Mouse (Mus musculus) limb, embryonic 15.5 days (tissue): Measurements from ENCODE around the gene Rps6kl1. TPM values are rescaled to one million over a fixed set of nuclear protein-coding genes. Genes with fewer than 3 reads are reported as not detected.

Source experiments
- ATAC-seq: fragments of 200-750 bp; cut with Nextera tagmentation; 2 replicates; pipeline ENCODE4 v1.8.0; 2017; ENCODE audit warnings: low read depth, moderate TSS enrichment; ENCODE audit not compliant: insufficient number of reproducible peaks, low FRiP score, low TSS enrichment
- H3K27ac ChIP-seq: fragments of 300-500 bp; sonication (generic); 2 replicates; pipeline ENCODE4 v1.5.1; 2015; ENCODE audit warnings: moderate library complexity, mild to moderate bottlenecking, inconsistent platforms
- H3K27me3 ChIP-seq: fragments of 300-500 bp; sonication (generic); 2 replicates; pipeline ENCODE4 v1.6.1; 2015; ENCODE audit warnings: inconsistent platforms
- H3K36me3 ChIP-seq: fragments of 300-500 bp; sonication (generic); 2 replicates; pipeline ENCODE4 v1.6.1; 2015; ENCODE audit warnings: inconsistent platforms
- H3K4me1 ChIP-seq: fragments of 300-500 bp; sonication (generic); 2 replicates; pipeline ENCODE4 v1.6.1; 2015; ENCODE audit warnings: inconsistent platforms
- H3K4me2 ChIP-seq: fragments of 300-500 bp; sonication (generic); 2 replicates; pipeline ENCODE4 v1.6.1; 2015; ENCODE audit warnings: mild to moderate bottlenecking, inconsistent platforms
- H3K4me3 ChIP-seq: fragments of 300-500 bp; sonication (generic); 2 replicates; pipeline ENCODE4 v1.5.1; 2015; ENCODE audit warnings: mild to moderate bottlenecking, inconsistent platforms
- H3K9ac ChIP-seq: fragments of 300-500 bp; sonication (generic); 2 replicates; pipeline ENCODE4 v1.6.1; 2015; ENCODE audit warnings: inconsistent platforms
- H3K9me3 ChIP-seq: fragments of 300-500 bp; sonication (generic); 2 replicates; pipeline ENCODE4 v1.6.1; 2016; ENCODE audit warnings: inconsistent platforms
- WGBS: fragments of 180-500 bp; shearing (Covaris S2); methylation state at CpG from one replicate; pipeline ENCODE4 v1.1.7; 2015; 5-methylcytosine and 5-hydroxymethylcytosine counted together
- polyA plus RNA-seq: library from polyadenylated mRNA; unstranded; fragments of >200 nt; fragmentation: Nextera tagmentation; extraction: Ambion mirVana; gene quantifications from 2 replicates; pipeline ENCODE4 v1.2.1, GENCODE M21; 2015

Rps6kl1 gene
- polyA plus RNA-seq, 1 experiment from 2014 or later: 0.88 TPM

DNA sequence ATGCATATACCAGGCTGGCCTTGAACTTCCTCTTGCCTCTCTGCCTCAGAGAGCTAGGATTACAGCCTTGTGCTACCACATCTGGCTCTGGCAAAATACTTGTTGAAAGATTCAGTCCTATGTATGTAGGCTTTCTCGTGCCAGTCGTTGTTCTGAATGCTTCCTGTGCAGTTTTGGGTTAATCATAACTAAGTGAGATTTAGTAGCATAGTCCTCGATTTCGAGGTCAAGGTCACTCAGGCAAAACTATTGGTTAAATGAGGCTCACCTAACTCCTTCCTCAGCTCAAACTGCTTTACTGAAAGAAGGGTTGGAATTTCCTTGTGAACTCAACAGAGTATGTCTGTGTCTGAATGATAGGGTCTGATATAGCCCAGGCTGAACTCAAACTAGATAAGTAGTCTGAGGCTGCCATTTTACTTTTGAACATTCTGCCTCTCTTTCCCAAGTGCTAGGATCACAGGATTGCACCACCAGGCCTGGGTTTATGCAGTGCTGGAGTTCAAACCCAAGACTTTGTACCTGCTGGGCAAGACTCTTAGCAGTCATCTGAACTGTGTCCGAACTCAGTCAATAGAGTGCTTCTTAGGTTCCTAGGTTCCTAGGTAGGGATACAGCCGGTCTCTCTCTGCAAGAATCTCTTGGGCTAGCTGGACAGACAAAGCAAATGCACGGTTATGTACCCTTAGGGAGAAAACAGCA is 38.4 kb downstream of the Rps6kl1 start:
- Histone ChIP-seq H3K4me1 (peaks cover 29% of the 10 kb centered on the region), H3K9me3 (no peaks in the 10 kb centered on the region), H3K27me3 (no peaks in the 10 kb centered on the region), H3K9ac (no peak overlapping the region), H3K4me3 (no peak overlapping the region), H3K27ac (no peak overlapping the region), H3K4me2 (peak overlapping the region; percentile 61; the same call in 1 of the 2 replicates), H3K36me3 (no peaks in the 10 kb centered on the region; the same call in 1 of the 2 replicates)
- 83% methylated on average over 7 of the region's 7 CpGs for whole genome bisulfite sequencing
- ATAC-seq: no peak

DNA sequence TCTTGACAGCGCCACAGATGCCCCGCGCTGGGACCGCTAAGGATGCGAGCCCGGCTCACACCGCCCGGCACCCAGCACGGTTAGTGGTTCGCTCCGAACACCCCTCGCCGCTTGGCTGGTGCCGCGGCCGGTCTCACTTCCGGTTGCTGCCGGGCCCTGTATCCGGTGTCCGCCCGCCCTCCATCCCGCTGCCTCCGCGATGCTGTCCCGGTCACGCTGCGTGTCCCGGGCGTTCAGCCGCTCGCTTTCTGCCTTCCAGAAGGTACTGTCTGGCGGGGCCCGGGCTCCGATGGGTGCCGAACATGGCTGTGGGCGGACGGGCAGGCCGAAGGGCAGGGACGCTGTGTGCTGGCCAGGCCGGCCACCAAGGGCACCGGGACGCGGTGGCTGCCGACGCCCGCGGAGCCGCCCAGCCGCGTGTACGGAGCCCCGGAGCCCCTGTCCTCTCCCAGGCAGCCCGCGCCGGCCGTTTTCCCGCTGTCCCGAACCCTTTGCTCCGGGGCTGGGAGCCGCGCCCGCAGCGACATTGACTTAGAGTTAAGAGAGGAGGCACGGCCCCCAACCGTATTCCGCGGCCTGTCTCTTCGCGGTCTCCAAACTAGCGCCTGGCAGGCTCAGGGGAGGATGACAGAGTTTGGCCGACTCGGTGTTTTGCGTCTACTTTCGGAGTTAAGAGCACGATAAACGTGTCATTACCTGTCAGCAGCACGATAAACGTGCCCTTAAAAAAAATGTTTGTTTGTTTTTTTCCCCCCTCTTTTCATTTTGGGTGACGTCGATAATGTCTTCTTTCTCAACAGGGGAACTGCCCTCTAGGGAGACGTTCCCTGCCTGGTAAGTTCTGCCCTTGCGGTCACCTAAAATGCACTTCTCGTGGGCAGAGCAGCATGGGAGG is 40.1 kb downstream of the Rps6kl1 start, which contains the start of the genes Prox2 and Dlst:
Prox2 (minus strand) TSS at position 62 of the 895 bp plus-strand sequence.
Dlst (plus strand) TSS at position 136 of the 895 bp plus-strand sequence.
- H3K9ac ChIP-seq: peak within 1 kb of the TSS; percentile 95

DNA sequence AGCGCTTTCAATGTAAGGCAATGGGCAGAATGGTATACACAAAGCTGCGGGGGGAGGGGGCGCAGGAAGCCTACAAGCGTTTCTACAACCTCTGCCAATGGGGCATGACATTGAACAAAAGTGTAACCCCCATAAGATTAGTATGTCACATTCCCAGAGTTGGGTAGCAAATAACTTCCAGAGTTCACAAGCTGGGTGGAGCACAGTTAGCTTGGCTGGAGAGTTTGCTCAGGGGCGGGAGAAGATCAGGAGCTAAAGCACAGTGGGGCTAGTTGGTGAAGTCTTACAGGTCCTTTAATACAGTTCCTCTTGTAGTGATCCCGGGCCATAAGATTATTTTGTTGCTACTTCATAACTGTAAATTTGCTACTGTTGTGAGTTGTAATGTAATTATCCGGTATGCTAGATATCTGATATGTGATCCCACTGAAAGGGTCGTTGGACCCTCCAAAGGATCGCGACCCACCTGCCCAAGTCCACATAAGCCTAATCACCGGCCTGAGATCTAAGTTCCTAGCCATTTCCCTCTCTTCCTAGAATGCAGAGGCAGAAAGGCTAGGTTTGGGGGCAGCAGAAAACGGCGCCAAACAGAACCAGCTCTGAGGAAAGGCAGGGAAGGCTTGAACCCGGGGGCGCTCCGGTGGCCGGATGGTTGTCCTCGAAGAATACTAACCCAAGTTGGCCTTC is 40.9 kb downstream of the Rps6kl1 start:
- Histone ChIP-seq H3K27ac (peak overlapping the region; percentile 84), H3K36me3 (no peaks in the 10 kb centered on the region; the same call in 1 of the 2 replicates), H3K4me3 (peak overlapping the region; percentile 99), H3K9me3 (no peaks in the 10 kb centered on the region), H3K27me3 (no peaks in the 10 kb centered on the region), H3K9ac (peak overlapping the region; percentile 95), H3K4me1 (peaks cover 35% of the 10 kb centered on the region), H3K4me2 (peak overlapping the region; percentile 61)
- peak; percentile 23; the same call in 1 of the 2 replicates for ATAC-seq
- 10% methylated on average over 18 of the region's 18 CpGs for WGBS

More for the DNA sequence above, 40.1 kb downstream of the Rps6kl1 start, which contains the start of the genes Prox2 and Dlst:
- Histone ChIP-seq H3K4me2 (peak within 1 kb of the TSS; percentile 61), H3K27me3 (no peaks in the 10 kb centered on the region), H3K36me3 (no peaks in the 10 kb centered on the region; the same call in 1 of the 2 replicates), H3K4me1 (peaks cover 35% of the 10 kb centered on the region), H3K4me3 (peak within 1 kb of the TSS; percentile 99), H3K27ac (peak within 1 kb of the TSS; percentile 84), H3K9me3 (no peaks in the 10 kb centered on the region)
- WGBS: under 1% methylated on average over 83 of the region's 83 CpGs
- ATAC-seq: peak; percentile 83

DNA sequence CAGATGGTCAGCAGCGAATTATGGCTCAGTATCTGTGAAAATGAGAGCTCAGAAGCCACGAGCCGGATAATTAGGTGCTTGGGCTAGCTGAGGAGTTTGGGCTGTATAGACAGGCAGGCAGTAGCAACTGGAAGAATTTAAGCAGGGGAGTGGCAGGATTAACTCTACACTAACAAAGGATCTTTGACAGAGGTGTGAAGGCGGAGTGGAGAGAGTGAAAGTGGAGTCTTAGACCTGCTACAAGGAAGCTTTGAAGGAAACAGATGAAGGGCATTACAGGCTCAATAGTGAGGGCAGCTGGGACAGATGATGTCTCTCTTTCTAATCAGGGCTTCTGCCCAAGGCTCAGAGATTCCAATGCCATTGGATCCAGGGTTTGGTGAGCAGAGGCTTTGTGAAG is 41.6 kb downstream of the Rps6kl1 start:
- Histone ChIP-seq H3K36me3 (no peaks in the 10 kb centered on the region), H3K4me3 (no peak overlapping the region; the same call in 1 of the 2 replicates), H3K4me2 (peak overlapping the region; percentile 61; the same call in 1 of the 2 replicates), H3K27ac (peak overlapping the region; percentile 84; the same call in 1 of the 2 replicates), H3K9ac (no peak overlapping the region), H3K27me3 (no peaks in the 10 kb centered on the region), H3K9me3 (no peaks in the 10 kb centered on the region), H3K4me1 (peaks cover 35% of the 10 kb centered on the region)
- 47% methylated on average over 4 of the region's 4 CpGs for WGBS
- ATAC-seq: no peak

DNA sequence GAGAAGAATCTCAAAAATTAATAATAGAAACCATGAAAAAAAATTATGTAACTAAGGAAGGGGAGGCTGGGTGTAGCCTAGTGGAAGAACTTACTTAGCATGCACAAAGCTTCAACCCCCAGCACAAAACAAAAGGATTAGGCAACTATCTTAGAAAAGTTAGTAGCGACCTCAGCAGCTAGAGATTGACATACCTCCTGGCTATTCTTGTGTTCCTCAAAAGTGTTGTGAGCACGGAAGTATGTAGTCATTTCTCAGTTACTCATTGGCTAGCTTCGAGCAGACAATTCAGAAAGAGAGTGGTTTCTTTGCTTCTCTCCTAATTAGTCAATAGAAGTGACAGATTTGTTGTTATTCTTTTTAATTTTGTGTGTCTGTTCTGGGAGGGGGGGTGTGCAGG is 42.4 kb downstream of the Rps6kl1 start:
- ATAC-seq: no peak
- H3K27me3 ChIP-seq: no peaks in the 10 kb centered on the region
- peaks cover 35% of the 10 kb centered on the region for H3K4me1 ChIP-seq
- no peak overlapping the region for H3K4me3 ChIP-seq
- no peak overlapping the region for H3K9ac ChIP-seq
- no peak overlapping the region for H3K4me2 ChIP-seq
- WGBS: 75% methylated on average over 3 of the region's 3 CpGs
- no peaks in the 10 kb centered on the region for H3K9me3 ChIP-seq
- no peak overlapping the region for H3K27ac ChIP-seq
- no peaks in the 10 kb centered on the region for H3K36me3 ChIP-seq

DNA sequence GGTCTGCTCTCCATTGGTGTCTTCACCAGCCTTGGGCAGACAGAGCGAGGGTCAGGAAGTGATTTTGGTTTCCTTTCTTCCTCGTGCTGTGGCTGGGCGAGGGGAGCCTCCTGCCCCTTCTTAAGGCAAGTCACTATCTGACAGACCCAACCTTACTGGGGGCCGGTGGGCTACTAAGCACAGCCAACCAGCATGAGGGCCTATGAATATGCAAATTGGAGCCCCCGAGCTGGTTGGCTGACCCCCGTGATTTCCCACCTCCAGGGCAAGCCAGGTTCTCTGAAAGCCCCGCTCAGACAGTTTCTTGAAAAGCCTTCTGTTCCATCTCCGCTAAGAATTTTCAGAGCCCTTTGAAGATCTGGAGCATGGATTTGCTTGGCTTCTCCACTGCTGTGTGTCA is 44.8 kb downstream of the Rps6kl1 start:
- WGBS: 5% methylated on average over 8 of the region's 8 CpGs
- Histone ChIP-seq H3K4me3 (no peak overlapping the region), H3K36me3 (no peaks in the 10 kb centered on the region), H3K4me2 (0 out of 2 replicates have a peak overlapping the region, but pooled peaks have one; percentile 13), H3K4me1 (peaks cover 17% of the 10 kb centered on the region), H3K27me3 (no peaks in the 10 kb centered on the region), H3K9ac (no peak overlapping the region), H3K27ac (no peak overlapping the region), H3K9me3 (no peaks in the 10 kb centered on the region)
- ATAC-seq: no peak

DNA sequence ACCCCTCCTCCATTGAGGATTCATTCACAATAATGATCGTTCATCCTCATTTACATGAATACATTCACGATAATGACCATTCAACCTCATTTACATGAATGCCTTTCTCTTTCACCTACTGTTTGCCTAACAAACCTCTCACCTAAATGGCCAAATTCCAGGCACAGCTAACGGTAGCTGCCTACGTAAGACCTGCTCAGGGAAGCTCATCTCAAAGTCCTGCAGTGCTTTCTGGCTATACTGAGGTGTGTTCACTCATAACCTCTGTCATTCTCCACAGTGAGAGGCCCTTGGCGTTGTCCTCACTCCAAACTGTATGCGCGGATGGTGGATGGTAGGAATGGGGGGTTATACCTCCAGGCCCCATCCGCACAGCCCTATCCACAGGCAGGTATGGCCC is 46.3 kb downstream of the Rps6kl1 start:
- H3K4me2 ChIP-seq: no peak overlapping the region
- H3K4me1 ChIP-seq: peaks cover 21% of the 10 kb centered on the region
- 82% methylated on average over 8 of the region's 8 CpGs for WGBS
- no peak for ATAC-seq
- H3K4me3 ChIP-seq: no peak overlapping the region
- H3K27me3 ChIP-seq: no peaks in the 10 kb centered on the region
- H3K9ac ChIP-seq: no peak overlapping the region
- H3K36me3 ChIP-seq: no peaks in the 10 kb centered on the region
- H3K27ac ChIP-seq: no peak overlapping the region
- no peaks in the 10 kb centered on the region for H3K9me3 ChIP-seq

DNA sequence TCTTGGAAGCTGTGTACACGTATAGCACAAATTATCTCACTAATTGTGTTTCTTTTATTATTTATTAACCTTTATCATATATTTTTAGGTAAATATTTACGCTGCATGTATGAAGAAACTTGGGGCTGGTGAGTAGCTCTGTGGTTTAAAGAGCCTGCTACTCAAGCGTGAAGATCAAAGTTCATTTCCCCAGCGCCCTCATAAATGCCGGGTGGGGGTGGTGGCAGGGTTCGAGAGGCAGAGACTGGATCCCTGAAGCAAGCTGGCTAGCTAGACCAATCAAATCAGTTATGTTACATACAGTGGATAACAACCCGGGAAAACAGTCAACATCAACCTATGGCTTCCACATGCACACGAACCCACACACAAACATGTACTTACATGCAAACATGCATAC is 48.0 kb downstream of the Rps6kl1 start:
- H3K9ac ChIP-seq: no peak overlapping the region
- no peak for ATAC-seq

DNA sequence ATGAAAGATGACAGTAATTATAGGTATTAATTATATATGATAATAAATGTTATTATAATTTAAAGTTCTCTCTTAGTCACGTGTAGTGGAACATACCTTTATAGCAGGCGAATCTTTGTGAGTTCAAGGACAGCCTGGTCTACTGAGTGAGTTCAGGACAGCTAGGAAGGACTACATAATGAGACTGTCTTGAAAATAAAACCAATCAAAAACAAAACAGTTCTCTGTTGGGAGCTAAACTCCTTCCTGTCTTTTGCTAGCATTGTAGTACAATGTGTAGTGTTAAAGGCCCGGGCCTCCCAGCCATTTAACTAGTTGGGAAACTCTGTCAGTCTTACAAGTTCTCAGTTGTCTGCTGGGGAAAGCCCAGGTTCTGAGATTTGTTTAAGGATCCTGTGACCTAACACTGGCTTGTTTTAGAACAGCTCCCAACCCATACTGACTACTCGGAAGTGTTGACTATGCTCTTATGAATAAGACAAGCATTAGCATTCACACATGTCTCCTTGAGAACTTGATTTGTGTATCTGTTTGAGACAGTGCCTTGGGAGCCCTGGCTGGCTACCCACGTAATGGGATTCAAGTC is 49.5 kb downstream of the Rps6kl1 start:
- H3K36me3 ChIP-seq: no peaks in the 10 kb centered on the region
- H3K4me1 ChIP-seq: peaks cover 12% of the 10 kb centered on the region; the same call in 1 of the 2 replicates
- H3K27ac ChIP-seq: no peak overlapping the region
- WGBS: 79% methylated on average over 5 of the region's 5 CpGs
- H3K4me2 ChIP-seq: no peak overlapping the region
- no peaks in the 10 kb centered on the region for H3K27me3 ChIP-seq
- no peak overlapping the region for H3K9ac ChIP-seq
- H3K9me3 ChIP-seq: no peaks in the 10 kb centered on the region
- H3K4me3 ChIP-seq: no peak overlapping the region
- no peak for ATAC-seq

More for the DNA sequence above, 48.0 kb downstream of the Rps6kl1 start:
- no peak overlapping the region for H3K4me2 ChIP-seq
- H3K27me3 ChIP-seq: no peaks in the 10 kb centered on the region
- peaks cover 12% of the 10 kb centered on the region; the same call in 1 of the 2 replicates for H3K4me1 ChIP-seq
- no peaks in the 10 kb centered on the region for H3K36me3 ChIP-seq
- H3K4me3 ChIP-seq: no peak overlapping the region
- no peak overlapping the region for H3K27ac ChIP-seq
- 69% methylated on average over 8 of the region's 8 CpGs for WGBS
- H3K9me3 ChIP-seq: no peaks in the 10 kb centered on the region

DNA sequence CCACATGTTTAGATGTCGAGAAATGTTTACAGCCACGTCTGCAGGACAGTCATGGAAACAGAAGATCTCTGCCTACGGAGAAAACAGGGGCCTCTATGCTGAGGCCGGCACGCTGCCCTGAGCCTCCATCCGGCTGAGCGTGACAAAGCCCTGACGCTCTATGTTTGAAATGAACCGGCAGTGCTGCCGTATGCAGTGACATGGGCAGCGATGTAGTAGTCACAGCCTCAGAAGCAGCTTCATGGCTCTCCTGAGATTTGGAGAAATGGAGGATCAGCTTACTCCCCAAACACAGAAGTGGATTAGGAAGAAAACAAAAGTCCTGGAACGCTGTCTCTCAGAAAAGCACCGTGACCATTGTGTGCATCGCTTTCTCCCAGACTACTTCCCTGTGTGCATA is 50.1 kb downstream of the Rps6kl1 start:
- Histone ChIP-seq H3K4me3 (no peak overlapping the region), H3K36me3 (no peaks in the 10 kb centered on the region), H3K9ac (no peak overlapping the region), H3K27ac (no peak overlapping the region), H3K4me2 (no peak overlapping the region), H3K9me3 (no peaks in the 10 kb centered on the region), H3K4me1 (peaks cover 10% of the 10 kb centered on the region; the same call in 1 of the 2 replicates), H3K27me3 (no peaks in the 10 kb centered on the region)
- ATAC-seq: no peak
- 55% methylated on average over 14 of the region's 14 CpGs for WGBS

DNA sequence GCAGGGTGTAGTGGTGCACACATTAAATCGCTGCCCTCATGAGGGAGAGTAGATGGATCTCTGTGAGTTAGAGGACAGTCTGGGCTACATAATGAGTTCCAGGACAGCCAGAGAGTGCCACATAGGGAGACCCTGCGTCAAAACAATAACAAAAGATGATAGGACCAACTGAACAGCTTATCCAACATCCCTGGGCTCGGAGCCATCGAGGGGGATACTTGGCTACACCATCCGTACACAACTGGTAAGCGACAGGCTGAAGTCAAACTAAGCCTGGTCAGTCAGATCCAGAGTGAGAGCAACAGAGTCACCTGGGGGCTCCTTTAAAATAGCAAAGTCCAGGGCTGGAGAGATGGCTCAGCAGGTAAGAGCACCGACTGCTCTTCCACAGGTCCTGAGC is 55.2 kb downstream of the Rps6kl1 start:
- Histone ChIP-seq H3K36me3 (no peaks in the 10 kb centered on the region), H3K27me3 (no peaks in the 10 kb centered on the region)
- no peak for ATAC-seq

More for the DNA sequence above, 55.2 kb downstream of the Rps6kl1 start:
- Histone ChIP-seq H3K9me3 (no peaks in the 10 kb centered on the region), H3K9ac (no peak overlapping the region), H3K4me3 (no peak overlapping the region), H3K4me2 (no peak overlapping the region), H3K27ac (no peak overlapping the region), H3K4me1 (peaks cover 27% of the 10 kb centered on the region)
- WGBS: 85% methylated on average over 7 of the region's 7 CpGs
